Mouse (Mus musculus): ENCODE measurements around the gene Plekhh2. TPM values are rescaled to one million over a fixed set of nuclear protein-coding genes. Genes with fewer than 3 reads are reported as not detected.

Plekhh2 gene
- polyA plus RNA-seq, 1 experiment from 2014 or later: 0.45 TPM

DNA sequence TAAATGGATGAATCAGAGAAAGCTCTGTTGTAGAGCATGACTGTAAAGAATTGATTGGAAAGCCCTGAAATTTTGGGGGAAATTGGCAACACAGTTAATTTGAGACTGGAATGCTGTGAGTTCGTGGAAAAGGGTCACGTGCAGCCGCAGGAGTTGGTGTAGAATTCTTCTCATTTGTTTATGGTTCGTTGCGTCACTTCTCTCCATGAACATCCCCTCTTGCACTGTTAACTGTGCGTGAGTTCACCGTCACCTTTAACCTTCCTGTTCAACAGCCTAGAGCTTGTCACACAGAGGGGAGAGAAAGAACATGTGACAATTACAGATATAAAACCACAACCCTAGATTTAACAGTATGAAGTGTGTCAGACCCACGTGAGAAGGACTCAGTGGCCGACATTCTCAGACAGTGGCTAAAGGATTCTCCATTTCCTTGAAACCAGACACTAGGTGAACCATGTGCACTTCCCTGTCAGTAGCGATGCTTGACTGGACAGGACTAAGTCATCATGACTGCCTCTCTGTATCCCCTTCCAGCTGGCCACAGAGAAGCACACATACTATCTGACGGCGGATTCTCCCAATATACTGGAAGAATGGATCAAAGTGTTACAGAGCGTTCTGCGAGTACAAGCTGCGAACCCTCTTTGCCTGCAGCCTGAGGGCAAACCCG lies 65.1 kb downstream of the Plekhh2 start:
- ATAC-seq (ENCODE audit: insufficient read depth): no peak
- WGBS (ENCODE audit: insufficient replicate concordance): 60% methylated on average over 16 of the region's 16 CpGs

DNA sequence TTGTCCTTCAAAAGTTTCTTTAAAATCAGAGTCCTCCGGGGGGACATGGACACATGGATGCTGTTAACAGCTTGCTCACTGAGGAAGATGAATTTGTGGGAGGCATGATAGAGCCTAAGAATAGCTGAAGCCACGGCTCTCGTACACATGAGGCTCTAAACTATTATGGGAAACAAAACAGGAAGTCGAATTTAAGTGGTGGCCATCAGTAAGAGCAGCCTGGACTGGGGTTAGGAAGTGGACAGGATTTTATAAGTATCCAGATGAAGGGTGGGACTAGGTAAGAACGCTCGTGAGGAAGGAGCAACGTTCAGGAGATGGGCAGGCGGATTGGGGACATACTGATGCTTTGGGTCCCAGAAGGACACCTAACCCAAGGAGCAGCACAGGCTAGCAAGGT lies 67.6 kb downstream of the Plekhh2 start:
- no peak overlapping the region for H3K9ac ChIP-seq
- H3K4me2 ChIP-seq: no peak overlapping the region
- WGBS (ENCODE audit: insufficient replicate concordance): 30% methylated on average over 8 of the region's 8 CpGs
- H3K27me3 ChIP-seq: no peaks in the 10 kb centered on the region
- no peak for ATAC-seq (ENCODE audit: insufficient read depth)
- no peaks in the 10 kb centered on the region for H3K36me3 ChIP-seq (replicated peaks)
- H3K9me3 ChIP-seq (replicated peaks): no peaks in the 10 kb centered on the region
- no peak overlapping the region for H3K4me3 ChIP-seq (replicated peaks)
- no peaks in the 10 kb centered on the region for H3K4me1 ChIP-seq (replicated peaks)
- H3K27ac ChIP-seq (replicated peaks): no peak overlapping the region

More for the DNA sequence above, 65.1 kb downstream of the Plekhh2 start:
- no peak overlapping the region for H3K4me2 ChIP-seq
- no peaks in the 10 kb centered on the region for H3K36me3 ChIP-seq (replicated peaks)
- no peak overlapping the region for H3K4me3 ChIP-seq (replicated peaks)
- H3K9ac ChIP-seq: no peak overlapping the region
- no peaks in the 10 kb centered on the region for H3K27me3 ChIP-seq
- H3K9me3 ChIP-seq (replicated peaks): no peaks in the 10 kb centered on the region
- no peaks in the 10 kb centered on the region for H3K4me1 ChIP-seq (replicated peaks)
- no peak overlapping the region for H3K27ac ChIP-seq (replicated peaks)

DNA sequence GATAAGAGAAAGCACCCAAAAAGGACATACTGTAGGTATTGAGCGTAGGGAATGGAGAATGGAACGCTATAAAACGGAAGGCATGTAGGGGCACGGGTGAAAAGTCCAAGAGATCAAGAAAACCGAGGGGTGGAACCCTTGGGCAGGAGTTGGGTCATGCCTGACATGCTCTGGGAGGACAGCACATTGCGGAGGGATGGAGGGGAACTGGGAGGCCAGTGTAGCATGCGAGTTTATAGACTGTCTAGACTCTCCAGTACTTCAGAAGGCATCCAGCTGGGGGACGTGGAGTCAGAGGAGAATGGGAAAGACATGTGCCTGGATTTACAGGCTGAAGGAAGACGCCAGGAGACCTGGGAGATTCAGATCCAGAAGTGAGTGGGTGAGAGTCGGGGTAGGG lies 68.1 kb downstream of the Plekhh2 start:
- no peak overlapping the region for H3K27ac ChIP-seq (replicated peaks)
- no peak for ATAC-seq (ENCODE audit: insufficient read depth)
- no peaks in the 10 kb centered on the region for H3K36me3 ChIP-seq (replicated peaks)
- H3K4me3 ChIP-seq (replicated peaks): no peak overlapping the region
- no peaks in the 10 kb centered on the region for H3K27me3 ChIP-seq
- no peaks in the 10 kb centered on the region for H3K4me1 ChIP-seq (replicated peaks)
- WGBS (ENCODE audit: insufficient replicate concordance): 66% methylated on average over 10 of the region's 10 CpGs
- no peak overlapping the region for H3K9ac ChIP-seq
- no peak overlapping the region for H3K4me2 ChIP-seq
- no peaks in the 10 kb centered on the region for H3K9me3 ChIP-seq (replicated peaks)

DNA sequence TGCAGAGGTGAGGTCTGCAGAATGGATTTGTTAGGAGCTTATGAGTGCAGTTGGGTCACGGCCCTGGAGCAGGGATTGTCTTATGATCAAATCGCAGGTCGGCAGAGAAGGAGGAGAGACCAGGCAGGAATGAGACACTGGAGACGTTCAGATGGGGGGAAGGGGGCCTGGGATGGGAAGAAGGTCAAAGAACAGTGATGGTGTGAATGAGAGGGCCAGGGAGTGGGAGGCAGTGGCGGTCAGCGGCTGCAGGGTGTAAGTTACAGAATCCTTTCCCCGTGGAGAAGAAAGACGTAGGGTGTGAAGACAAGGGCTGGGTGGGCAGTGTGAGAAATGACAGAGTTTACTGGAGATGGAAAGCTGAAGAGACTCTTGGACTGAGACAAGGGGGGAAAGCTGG lies 69.1 kb downstream of the Plekhh2 start:
- Histone ChIP-seq H3K4me3 (replicated peaks) (no peak overlapping the region), H3K27ac (replicated peaks) (no peak overlapping the region), H3K9me3 (replicated peaks) (no peaks in the 10 kb centered on the region), H3K4me2 (no peak overlapping the region), H3K4me1 (replicated peaks) (no peaks in the 10 kb centered on the region), H3K9ac (no peak overlapping the region), H3K27me3 (no peaks in the 10 kb centered on the region), H3K36me3 (replicated peaks) (no peaks in the 10 kb centered on the region)
- WGBS (ENCODE audit: insufficient replicate concordance): 61% methylated on average over 8 of the region's 8 CpGs
- ATAC-seq (ENCODE audit: insufficient read depth): no peak

DNA sequence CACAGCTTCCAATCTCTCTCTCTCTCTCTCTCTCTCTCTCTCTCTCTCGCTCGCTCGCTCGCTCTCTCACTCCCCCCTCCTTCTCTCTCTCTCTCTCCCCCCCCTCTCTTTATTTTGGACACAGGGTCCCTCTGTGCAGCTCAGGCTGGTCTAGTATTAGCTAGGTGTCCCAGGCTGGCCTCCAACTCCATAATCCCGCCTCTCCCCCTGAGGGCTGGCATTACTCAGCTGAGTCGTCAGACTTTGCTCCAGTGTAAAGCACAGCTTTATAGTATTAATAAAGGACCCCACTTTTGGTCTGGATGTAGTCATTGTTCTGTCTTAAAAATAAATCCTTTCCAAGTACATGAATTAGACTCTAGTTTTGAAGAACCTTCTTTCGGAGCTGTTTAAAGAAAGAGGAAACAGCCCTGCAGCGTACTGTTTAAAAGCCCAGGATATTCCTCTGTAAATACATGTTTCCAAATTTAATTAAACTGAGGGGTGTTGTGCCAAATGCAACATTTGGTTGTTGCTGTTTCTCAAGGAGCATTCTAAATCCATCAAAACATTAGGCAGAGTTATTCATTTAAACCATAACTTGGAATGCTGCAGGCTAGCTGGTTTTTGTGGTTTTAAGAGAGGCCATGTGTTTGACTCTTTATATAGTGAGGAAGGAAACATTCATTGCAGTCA lies 70.2 kb downstream of the Plekhh2 start:
- Histone ChIP-seq H3K27me3 (no peaks in the 10 kb centered on the region), H3K27ac (replicated peaks) (no peak overlapping the region), H3K4me3 (replicated peaks) (no peak overlapping the region), H3K36me3 (replicated peaks) (no peaks in the 10 kb centered on the region), H3K9ac (no peak overlapping the region), H3K4me2 (no peak overlapping the region), H3K9me3 (replicated peaks) (no peaks in the 10 kb centered on the region), H3K4me1 (replicated peaks) (no peaks in the 10 kb centered on the region)
- ATAC-seq (ENCODE audit: insufficient read depth): no peak
- WGBS (ENCODE audit: insufficient replicate concordance): 63% methylated on average over 8 of the region's 8 CpGs

DNA sequence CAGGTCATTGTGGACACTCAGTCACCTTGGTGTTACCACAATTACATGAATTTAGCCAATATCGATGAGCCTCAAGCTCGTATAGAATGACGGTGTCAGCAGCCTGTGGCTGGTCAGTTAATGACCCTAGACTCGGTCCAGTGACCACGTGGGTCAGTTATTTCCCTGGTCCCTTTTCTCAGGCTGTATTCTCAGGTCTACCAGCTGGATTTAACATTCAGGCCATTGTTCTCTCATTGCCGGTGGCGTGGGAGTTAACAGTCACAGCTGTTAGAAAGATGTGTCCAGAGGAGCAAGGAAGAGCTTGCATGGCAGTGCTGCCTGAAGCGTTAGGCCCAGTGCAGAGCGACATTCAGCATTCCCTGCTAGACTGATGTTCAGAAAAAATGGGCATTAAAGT lies 72.4 kb downstream of the Plekhh2 start:
- H3K36me3 ChIP-seq (replicated peaks): no peaks in the 10 kb centered on the region
- H3K9me3 ChIP-seq (replicated peaks): no peaks in the 10 kb centered on the region
- no peak overlapping the region for H3K9ac ChIP-seq
- 69% methylated on average over 9 of the region's 9 CpGs for WGBS (ENCODE audit: insufficient replicate concordance)
- H3K27ac ChIP-seq (replicated peaks): no peak overlapping the region
- ATAC-seq (ENCODE audit: insufficient read depth): no peak
- no peaks in the 10 kb centered on the region for H3K4me1 ChIP-seq (replicated peaks)
- H3K27me3 ChIP-seq: no peaks in the 10 kb centered on the region
- H3K4me2 ChIP-seq: no peak overlapping the region
- no peak overlapping the region for H3K4me3 ChIP-seq (replicated peaks)

DNA sequence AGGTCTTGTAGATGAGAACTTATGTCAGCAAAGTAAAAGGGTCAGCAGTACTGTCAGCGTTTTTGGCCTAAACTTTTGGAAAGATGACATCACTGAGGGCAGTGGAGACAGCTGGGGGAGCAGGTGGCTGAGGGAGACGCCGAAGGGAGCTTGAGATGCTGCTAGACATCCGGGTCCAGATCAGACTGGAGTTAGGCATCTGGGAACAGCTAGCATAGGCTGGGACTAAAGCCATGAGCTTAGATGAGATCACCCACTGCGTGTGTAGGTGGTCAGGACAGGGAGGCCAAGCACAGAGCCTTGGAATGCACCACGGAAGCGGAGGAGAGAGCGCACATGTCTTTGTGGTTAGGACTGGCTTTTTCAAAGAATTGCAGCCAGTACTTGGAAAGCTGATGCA lies 73.4 kb downstream of the Plekhh2 start:
- no peaks in the 10 kb centered on the region for H3K4me1 ChIP-seq (replicated peaks)
- no peak overlapping the region for H3K27ac ChIP-seq (replicated peaks)
- H3K36me3 ChIP-seq (replicated peaks): no peaks in the 10 kb centered on the region
- WGBS (ENCODE audit: insufficient replicate concordance): 60% methylated on average over 8 of the region's 8 CpGs
- ATAC-seq (ENCODE audit: insufficient read depth): no peak
- H3K9ac ChIP-seq: no peak overlapping the region
- no peak overlapping the region for H3K4me2 ChIP-seq
- H3K4me3 ChIP-seq (replicated peaks): no peak overlapping the region
- no peaks in the 10 kb centered on the region for H3K9me3 ChIP-seq (replicated peaks)
- no peaks in the 10 kb centered on the region for H3K27me3 ChIP-seq

DNA sequence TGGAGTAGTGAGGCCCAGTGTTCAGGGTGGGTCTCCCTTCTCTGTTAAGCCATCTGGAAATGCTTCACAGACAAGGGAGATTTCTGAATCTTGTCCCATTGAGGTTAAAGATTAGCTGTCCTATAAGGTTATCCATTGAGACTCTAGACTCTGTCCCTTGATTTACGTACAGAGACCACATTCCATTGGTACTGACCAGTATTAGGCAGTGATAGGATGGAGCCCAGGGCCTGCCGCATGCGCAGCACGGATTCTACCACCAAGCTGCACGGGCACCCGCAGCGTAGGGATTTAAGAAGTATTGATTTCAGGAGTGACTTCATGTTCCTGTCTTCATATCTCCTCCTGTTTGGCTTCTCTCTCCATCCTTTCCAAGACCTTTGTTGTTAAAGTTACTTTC lies 78.4 kb downstream of the Plekhh2 start:
- H3K4me1 ChIP-seq (replicated peaks): no peaks in the 10 kb centered on the region
- H3K27ac ChIP-seq (replicated peaks): no peak overlapping the region
- H3K4me3 ChIP-seq (replicated peaks): no peak overlapping the region
- H3K9me3 ChIP-seq (replicated peaks): no peaks in the 10 kb centered on the region
- WGBS (ENCODE audit: insufficient replicate concordance): 82% methylated on average over 7 of the region's 7 CpGs
- no peak overlapping the region for H3K4me2 ChIP-seq
- H3K27me3 ChIP-seq: no peaks in the 10 kb centered on the region
- no peak overlapping the region for H3K9ac ChIP-seq
- ATAC-seq (ENCODE audit: insufficient read depth): no peak
- no peaks in the 10 kb centered on the region for H3K36me3 ChIP-seq (replicated peaks)

DNA sequence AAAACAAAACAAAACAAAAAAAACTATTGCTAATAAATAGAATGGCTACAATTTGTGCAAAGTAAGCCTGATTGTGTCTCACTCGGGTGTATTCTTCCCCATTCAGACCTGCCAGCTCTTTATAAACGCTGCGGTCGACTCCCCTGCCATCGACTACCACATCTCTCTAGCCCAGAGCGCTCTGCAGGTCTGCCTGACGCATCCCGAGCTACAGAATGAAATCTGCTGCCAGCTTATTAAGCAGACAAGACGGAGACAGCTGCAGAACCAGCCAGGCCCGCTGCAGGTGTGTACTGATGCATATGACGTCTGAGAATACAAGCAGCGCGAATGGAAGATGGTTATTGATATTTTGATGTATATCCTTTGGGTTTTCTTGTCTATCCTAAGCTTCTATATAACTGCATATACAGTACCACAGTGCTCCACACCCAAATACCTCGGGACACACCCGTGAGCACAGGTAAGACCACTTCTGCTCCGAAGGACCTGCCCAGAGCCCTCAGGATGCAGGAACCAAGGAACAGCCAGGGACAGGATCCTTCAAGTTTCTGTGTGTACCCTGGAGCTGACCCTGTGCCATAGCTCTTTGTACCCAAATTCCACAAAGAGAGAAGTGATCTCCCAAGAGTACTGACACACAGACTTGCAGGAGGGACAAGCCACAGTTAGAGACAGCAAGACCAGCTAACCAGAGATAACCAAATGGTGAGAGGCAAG lies 79.9 kb downstream of the Plekhh2 start:
- no peak overlapping the region for H3K4me2 ChIP-seq
- no peak for ATAC-seq (ENCODE audit: insufficient read depth)
- WGBS (ENCODE audit: insufficient replicate concordance): 63% methylated on average over 16 of the region's 16 CpGs
- H3K9me3 ChIP-seq (replicated peaks): no peaks in the 10 kb centered on the region
- no peak overlapping the region for H3K4me3 ChIP-seq (replicated peaks)
- no peaks in the 10 kb centered on the region for H3K27me3 ChIP-seq
- H3K4me1 ChIP-seq (replicated peaks): no peaks in the 10 kb centered on the region
- H3K9ac ChIP-seq: no peak overlapping the region
- no peaks in the 10 kb centered on the region for H3K36me3 ChIP-seq (replicated peaks)
- H3K27ac ChIP-seq (replicated peaks): no peak overlapping the region

DNA sequence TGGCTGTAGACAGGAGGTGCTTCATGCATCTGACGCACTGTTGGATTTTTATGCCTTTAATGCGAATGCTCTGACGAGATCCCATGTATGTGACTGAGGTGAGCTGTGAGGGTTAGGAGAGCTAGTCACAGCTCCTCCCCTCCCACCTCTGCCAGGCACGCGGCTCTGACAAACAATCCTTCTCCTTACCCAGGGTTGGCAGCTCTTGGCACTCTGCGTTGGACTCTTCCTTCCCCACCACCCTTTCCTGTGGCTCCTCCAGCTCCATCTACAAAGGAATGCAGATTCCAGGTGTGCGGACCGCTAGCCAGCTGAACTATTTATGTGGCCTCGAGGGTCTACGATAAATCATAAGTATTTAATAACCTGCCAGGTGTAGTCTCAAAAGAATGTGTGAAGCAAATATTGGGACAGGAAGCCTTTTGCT lies 84.3 kb downstream of the Plekhh2 start:
- Histone ChIP-seq H3K4me3 (replicated peaks) (no peak overlapping the region), H3K9me3 (replicated peaks) (no peaks in the 10 kb centered on the region), H3K4me2 (no peak overlapping the region), H3K27me3 (no peaks in the 10 kb centered on the region), H3K36me3 (replicated peaks) (no peaks in the 10 kb centered on the region), H3K4me1 (replicated peaks) (no peaks in the 10 kb centered on the region), H3K27ac (replicated peaks) (no peak overlapping the region), H3K9ac (no peak overlapping the region)
- 46% methylated on average over 10 of the region's 10 CpGs for WGBS (ENCODE audit: insufficient replicate concordance)
- ATAC-seq (ENCODE audit: insufficient read depth): no peak

DNA sequence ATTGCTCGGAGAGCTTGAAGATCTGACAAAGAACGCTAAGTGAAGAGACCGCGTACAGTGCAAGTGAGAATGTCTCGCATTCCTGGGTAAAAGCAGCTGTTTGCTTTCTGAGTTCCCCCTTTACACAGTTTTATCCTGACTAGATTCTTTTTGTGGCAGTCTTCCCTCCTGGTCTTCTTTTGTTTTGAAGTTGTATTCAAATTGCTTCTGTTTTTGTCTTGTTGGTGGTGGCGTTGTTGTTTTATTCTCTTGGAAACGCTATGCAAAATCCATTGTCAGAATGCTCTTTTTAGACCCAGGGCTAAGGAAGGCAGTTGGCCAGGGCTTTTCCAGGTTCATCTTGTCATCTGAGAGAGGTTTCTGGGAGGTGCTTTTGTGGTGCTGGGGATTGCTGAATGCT lies 84.8 kb downstream of the Plekhh2 start:
- Histone ChIP-seq H3K4me2 (no peak overlapping the region), H3K36me3 (replicated peaks) (no peaks in the 10 kb centered on the region), H3K4me3 (replicated peaks) (no peak overlapping the region), H3K27ac (replicated peaks) (no peak overlapping the region), H3K9ac (no peak overlapping the region), H3K27me3 (no peaks in the 10 kb centered on the region), H3K4me1 (replicated peaks) (no peaks in the 10 kb centered on the region), H3K9me3 (replicated peaks) (no peaks in the 10 kb centered on the region)
- 72% methylated on average over 7 of the region's 7 CpGs for WGBS (ENCODE audit: insufficient replicate concordance)
- no peak for ATAC-seq (ENCODE audit: insufficient read depth)
